Mouse (Mus musculus): ENCODE measurements around the gene Cap2.

Gene Cap2

GRCm38 (mm10) chr13:46627841-46628240, 126.2 kb downstream of the Cap2 start:
- TF ChIP-seq GATA4 (IDR thresholded peaks at IDR 0.05; ENCODE audit: insufficient replicate concordance, low read length) = no peak

DNA sequence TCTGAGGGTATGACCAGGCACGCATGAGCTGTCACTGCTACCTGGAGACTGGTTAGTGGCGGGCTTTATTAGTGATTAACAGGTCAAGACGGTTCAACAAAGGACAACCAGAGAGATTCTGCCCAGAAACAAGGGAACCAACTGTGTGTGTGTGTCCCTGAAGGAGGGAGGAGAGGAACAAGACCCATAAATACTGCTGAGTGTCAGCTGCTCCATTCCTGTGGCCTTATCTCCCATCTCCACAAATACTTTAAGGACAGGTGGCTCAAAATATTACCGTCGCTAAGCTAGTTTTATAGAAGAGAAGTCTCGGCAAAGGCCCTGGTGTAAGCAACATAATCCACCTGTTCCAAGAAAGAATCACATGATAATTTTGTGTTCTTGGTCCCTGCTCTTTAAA, 127.7 kb downstream of the Cap2 start:
- no peak for TF ChIP-seq GATA4 (IDR thresholded peaks at IDR 0.05; ENCODE audit: insufficient replicate concordance, low read length)

DNA sequence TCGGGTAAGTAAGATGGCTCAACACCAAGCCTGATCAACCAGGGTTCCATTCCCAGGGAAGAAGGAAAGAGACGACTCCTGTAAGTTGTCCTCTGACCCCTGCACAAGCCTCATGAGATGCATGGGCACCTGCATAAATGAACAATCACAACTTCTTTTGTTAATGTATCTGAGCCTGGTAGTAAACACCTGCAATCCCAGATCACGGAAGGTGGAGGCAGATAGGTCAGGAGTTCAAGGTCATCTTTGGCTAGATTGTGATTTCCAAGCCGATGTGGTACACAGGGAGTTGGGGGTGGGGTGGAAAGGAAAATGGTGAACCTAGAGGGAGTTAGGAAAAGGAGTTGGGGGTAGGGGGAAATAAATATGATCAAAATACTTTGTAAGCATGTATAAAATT, 131.1 kb downstream of the Cap2 start:
- no peak for TF ChIP-seq GATA4 (IDR thresholded peaks at IDR 0.05; ENCODE audit: insufficient replicate concordance, low read length)

GRCm38 (mm10) chr13:46633320-46634132, 131.9 kb downstream of the Cap2 start:
- no peak for TF ChIP-seq GATA4 (IDR thresholded peaks at IDR 0.05; ENCODE audit: insufficient replicate concordance, low read length)

GRCm38 (mm10) chr13:46634133-46634488, 132.5 kb downstream of the Cap2 start:
- TF ChIP-seq GATA4 (IDR thresholded peaks at IDR 0.05; ENCODE audit: insufficient replicate concordance, low read length) = no peak

GRCm38 (mm10) chr13:46640608-46641468, 139.2 kb downstream of the Cap2 start:
- no peak for TF ChIP-seq GATA4 (IDR thresholded peaks at IDR 0.05; ENCODE audit: insufficient replicate concordance, low read length)

DNA sequence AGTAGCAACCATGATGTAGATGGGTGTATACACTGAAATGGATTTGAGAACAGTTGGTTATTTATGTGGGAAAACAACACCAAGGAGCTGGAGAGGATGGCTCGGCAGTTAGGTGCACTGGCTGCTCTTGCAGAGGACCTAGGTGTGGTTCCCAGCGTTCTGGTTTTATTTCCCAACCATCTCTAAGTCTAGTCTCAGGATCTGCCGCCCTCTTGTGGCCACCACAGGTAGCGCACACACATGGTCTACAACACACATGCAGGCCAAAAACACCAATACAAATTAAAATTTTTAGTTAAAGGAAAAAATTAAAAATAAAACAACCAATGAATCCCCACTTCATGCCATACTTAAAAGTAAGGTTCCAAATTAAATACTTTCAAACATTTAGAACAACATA, 140.7 kb downstream of the Cap2 start:
- no peak for TF ChIP-seq GATA4 (IDR thresholded peaks at IDR 0.05; ENCODE audit: insufficient replicate concordance, low read length)

DNA sequence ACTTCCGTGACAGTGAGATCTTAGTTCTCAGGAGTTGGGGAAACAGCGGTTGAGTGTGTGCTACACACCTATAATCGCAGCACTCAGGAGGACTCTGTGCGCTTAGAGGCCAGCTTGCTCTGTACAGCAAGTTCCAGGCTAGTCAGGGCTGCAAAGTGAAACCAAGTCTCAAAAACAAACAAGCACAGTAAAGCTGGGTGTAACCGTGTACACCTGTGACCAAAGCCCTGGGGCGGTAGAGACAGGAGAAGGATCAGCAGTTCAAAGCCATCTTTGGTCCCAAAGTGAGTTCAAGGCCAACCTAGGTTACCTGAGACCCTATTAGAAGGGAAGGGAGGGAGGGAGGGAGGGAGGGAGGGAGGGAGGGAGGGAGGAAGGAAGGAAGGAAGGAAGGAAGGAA, 142.5 kb downstream of the Cap2 start:
- no peak for TF ChIP-seq GATA4 (IDR thresholded peaks at IDR 0.05; ENCODE audit: insufficient replicate concordance, low read length)

DNA sequence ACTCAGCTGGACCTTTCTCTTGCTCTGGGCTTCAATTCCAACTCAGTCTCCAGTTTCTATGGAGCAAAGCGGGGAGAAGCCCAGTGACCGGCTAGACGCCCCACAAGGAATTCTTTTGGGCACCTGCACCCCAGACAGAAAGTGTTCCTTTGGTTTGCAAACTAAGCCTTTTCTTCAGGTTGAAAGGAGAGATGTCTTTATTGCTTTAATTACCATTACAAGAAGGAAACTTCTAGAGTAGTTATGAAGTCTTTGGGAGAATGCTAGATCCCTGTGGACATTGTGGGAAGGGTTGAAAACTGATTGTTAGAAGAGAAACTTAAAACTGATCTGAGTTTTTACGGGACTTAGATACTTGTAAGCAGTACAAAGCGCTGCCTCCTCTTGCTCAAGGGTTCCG, 143.8 kb downstream of the Cap2 start:
- no peak for TF ChIP-seq GATA4 (IDR thresholded peaks at IDR 0.05; ENCODE audit: insufficient replicate concordance, low read length)

DNA sequence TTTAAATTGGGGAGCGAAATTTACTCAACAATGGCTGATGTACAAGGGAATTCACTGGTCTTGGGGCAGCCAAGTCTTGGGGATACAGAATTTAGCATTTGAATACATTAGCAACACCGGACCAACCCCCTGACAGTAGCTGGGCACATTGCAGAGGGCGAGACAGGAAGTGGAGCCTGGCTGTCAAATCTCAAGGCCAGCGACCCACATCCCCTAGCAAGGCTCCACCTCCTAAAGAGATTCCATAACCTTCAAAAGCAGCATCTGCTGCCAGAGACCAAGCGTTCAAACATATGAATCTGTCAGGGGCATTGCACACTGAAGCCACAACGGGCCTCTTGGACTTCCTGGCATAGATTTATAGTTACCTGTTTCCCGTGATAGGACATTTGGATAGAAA, 150.2 kb downstream of the Cap2 start:
- TF ChIP-seq GATA4 (IDR thresholded peaks at IDR 0.05; ENCODE audit: insufficient replicate concordance, low read length) = no peak

- no peak; the same call in 1 of the 2 replicates for TF ChIP-seq GATA4 (IDR thresholded peaks at IDR 0.05; ENCODE audit: insufficient replicate concordance, low read length)
Observed at GRCm38 (mm10) chr13:46652671-46653070, 151.0 kb downstream of the Cap2 start.

GRCm38 (mm10) chr13:46653671-46654070, 152.0 kb downstream of the Cap2 start:
- no peak for TF ChIP-seq GATA4 (IDR thresholded peaks at IDR 0.05; ENCODE audit: insufficient replicate concordance, low read length)

GRCm38 (mm10) chr13:46654566-46654965, 152.9 kb downstream of the Cap2 start:
- TF ChIP-seq GATA4 (IDR thresholded peaks at IDR 0.05; ENCODE audit: insufficient replicate concordance, low read length) = no peak

DNA sequence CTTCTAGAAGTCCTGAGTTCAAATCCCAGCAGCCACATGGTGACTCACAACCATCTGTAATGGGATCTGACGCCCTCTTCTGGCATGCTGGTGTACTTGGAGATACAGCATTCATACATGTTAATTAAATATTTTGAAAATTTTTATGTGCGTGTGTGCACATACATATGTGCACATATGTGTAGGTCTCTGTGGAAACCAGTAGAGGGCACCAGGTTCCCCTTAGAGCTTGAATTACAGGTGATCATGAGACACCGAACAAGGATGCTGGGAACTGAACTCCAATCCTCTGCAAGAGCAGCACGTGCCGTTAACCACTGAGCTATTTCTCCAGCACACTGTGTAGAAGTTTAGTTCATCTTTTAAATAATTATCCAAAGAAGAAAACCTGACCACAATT, 157.6 kb downstream of the Cap2 start:
- no peak for TF ChIP-seq GATA4 (IDR thresholded peaks at IDR 0.05; ENCODE audit: insufficient replicate concordance, low read length)

GRCm38 (mm10) chr13:46663461-46663964, 161.9 kb downstream of the Cap2 start:
- TF ChIP-seq GATA4 (IDR thresholded peaks at IDR 0.05; ENCODE audit: insufficient replicate concordance, low read length) = no peak

DNA sequence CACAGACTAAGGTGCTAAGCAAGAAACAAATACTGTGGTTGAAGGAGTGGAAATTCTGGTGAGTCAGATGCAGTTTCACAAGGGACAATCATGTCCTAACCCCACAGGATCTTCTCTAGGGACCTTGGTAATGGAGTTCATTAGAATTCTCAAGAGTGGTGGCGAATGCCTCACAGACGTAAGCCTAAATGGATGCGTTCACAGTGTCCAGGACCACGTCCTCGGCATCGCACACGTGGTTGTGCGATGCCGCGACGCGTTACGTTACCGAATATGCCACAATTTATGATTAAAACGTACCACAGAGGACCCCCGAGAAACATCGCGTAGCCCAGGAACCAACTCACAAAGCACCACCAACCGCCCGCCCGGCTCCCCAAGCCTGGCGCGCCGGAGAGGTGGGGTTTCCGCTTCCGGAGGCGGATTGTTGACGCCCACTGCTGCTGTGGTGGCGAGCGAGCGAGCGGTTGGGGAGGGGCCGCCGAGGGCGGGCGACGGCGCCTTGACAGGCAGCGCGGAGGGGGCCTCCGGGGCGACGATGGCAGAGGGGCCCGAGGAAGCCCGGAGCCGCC, 167.5 kb downstream of the Cap2 start, which contains the start of gene Fam8a1:
TSS of gene Fam8a1 (plus strand) at position 475 of the 572 bp plus-strand sequence.
- TF ChIP-seq GATA4 (IDR thresholded peaks at IDR 0.05; ENCODE audit: insufficient replicate concordance, low read length) = no peak
